Mouse (Mus musculus) effector memory CD4-positive, alpha-beta T cell, adult 5 months (primary cell): Measurements from ENCODE around the gene Psmd4. TPM values are rescaled to one million over a fixed set of nuclear protein-coding genes. Genes with fewer than 3 reads are reported as not detected.

Source experiments
- polyA plus RNA-seq: library from polyadenylated mRNA; unstranded; fragments of 100-300 nt; shearing (Covaris generic); gene quantifications from one replicate; pipeline ENCODE4 v1.2.1, GENCODE M21; 2017

The Psmd4 gene
- 264 TPM for polyA plus RNA-seq

GRCm38 (mm10) chr3:95042166-95042837, at the start of gene Psmd4:
Gene Psmd4 (minus strand): TSS chr3:95042614.

GRCm38 (mm10) chr3:95015337-95015872, 27.0 kb downstream of the Psmd4 start, which contains the start of gene Zfp687:
Gene Zfp687 (minus strand): TSS chr3:95015448.

Other genes with a start within 250 kb of the Psmd4 start
- gene Pogz, start 205.0 kb downstream of the Psmd4 start, polyA plus RNA-seq = 16.5 TPM
- 249 TPM for gene Psmb4, start 155.7 kb downstream of the Psmd4 start, polyA plus RNA-seq
- not detected for gene Selenbp1, start 109.6 kb downstream of the Psmd4 start, polyA plus RNA-seq
- gene Rfx5, start 88.5 kb downstream of the Psmd4 start, polyA plus RNA-seq = 11.2 TPM
- 17.0 TPM for gene Pi4kb, start 67.9 kb downstream of the Psmd4 start, polyA plus RNA-seq
- gene Zfp687, start 27.2 kb downstream of the Psmd4 start, polyA plus RNA-seq = 52.1 TPM
- 34.8 TPM for gene Pip5k1a, start 64.3 kb upstream of the Psmd4 start, polyA plus RNA-seq
- 81.8 TPM for gene Vps72, start 68.4 kb upstream of the Psmd4 start, polyA plus RNA-seq
- gene Tmod4, start 81.9 kb upstream of the Psmd4 start, polyA plus RNA-seq = 0.66 TPM
- gene Scnm1, start 91.4 kb upstream of the Psmd4 start, polyA plus RNA-seq = 70.8 TPM
- gene Lysmd1, start 91.5 kb upstream of the Psmd4 start, polyA plus RNA-seq = 26.1 TPM
- 199 TPM for gene Tnfaip8l2, start 99.7 kb upstream of the Psmd4 start, polyA plus RNA-seq
- gene Sema6c, start 117.8 kb upstream of the Psmd4 start, polyA plus RNA-seq = 1.1 TPM
- 29.2 TPM for gene Gabpb2, start 175.3 kb upstream of the Psmd4 start, polyA plus RNA-seq
- gene Cdc42se1, start 186.1 kb upstream of the Psmd4 start, polyA plus RNA-seq = 249 TPM
- gene Mllt11, start 189.6 kb upstream of the Psmd4 start, polyA plus RNA-seq = 5.8 TPM
- 0.25 TPM for gene Gm128, start 199.0 kb upstream of the Psmd4 start, polyA plus RNA-seq
- not detected for gene Bnipl, start 208.6 kb upstream of the Psmd4 start, polyA plus RNA-seq
- gene Mindy1, start 238.7 kb upstream of the Psmd4 start, polyA plus RNA-seq = 17.1 TPM
- gene Prune1, start 239.5 kb upstream of the Psmd4 start, polyA plus RNA-seq = 5.5 TPM